Mouse (Mus musculus) erythroblast, adult 5-6 weeks (primary cell): ENCODE data around the gene Sit1. TPM values are rescaled to one million over a fixed set of nuclear protein-coding genes. Genes with fewer than 3 reads are reported as not detected.
A peak's percentile ranks its signal among the peaks of the same experiment; 100 is the strongest.

Source experiments
- ATAC-seq: replicated peaks from 2 replicates; pipeline ENCODE4 v1.8.0; 2016; ENCODE audit warnings: moderate number of reproducible peaks, mild to moderate bottlenecking, moderate TSS enrichment, inconsistent platforms; ENCODE audit not compliant: poor library complexity, low FRiP score, severe bottlenecking
- total RNA-seq, 2 experiments: library from RNA; stranded (forward) in 1 of 2; stranded (reverse) in 1 of 2; fragments of 150-400 nt in 1 of 2; fragments of 200-764, 138-1000 nt in 1 of 2; gene quantifications; 2 replicates each; pipeline versions ENCODE4 v1.2.3 to v1.2.4; 2015 to 2017; ENCODE audit warnings: low replicate concordance in 2 of 2

The Sit1 gene
- total RNA-seq, 2 experiments from 2014 or later: not detected

DNA sequence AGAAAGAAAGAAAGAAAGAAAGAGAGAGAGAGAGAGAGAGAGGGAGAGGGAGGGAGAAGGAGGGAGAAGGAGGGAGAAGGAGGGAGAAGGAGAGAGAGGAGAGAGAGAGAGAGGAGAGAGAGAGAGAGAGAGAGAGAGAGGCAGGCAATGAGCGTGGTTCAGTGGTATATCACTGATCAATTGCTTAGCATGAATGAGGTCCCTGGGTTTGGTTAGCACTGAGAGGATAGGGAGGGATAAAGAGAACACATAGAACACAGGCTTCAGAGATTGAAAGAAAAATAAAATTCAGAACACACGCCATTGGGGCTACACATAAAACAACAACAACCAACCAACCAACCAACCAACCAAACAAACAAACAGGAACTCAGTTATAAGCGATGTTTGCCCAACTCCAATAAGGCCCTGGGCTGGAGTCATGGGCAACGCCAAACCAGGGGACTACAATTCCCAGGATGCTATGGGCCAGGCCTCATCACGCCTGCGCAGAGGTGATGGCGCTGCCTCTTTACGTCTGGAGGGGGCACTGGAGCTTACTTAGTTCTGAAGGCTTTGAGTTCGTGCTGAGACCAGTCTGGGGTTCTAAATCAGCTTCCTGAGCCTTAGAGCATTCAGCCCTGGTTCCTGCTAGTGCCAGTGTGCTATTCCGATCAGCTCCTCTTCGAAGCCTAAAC lies 5.5 kb downstream of the Sit1 start:
- peak; percentile 98 for ATAC-seq

DNA sequence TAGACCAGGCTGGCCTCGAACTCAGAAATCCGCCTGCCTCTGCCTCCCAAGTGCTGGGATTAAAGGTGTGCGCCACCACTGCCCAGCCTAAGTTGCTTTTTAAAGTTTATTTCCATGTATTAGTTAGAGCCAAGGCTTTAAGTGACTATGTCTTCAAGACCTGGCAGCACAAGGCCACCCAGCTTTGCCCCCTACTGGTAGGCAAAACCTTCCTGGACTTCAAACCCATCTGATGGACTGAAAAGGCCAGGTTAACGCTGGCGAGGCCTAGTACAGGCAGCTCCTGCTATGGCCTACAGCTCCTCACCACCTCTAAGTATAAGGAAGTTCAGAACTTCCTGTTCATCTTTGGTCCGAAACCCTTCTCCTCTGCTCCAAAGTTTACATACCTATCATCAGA lies 6.9 kb downstream of the Sit1 start:
- no peak for ATAC-seq

DNA sequence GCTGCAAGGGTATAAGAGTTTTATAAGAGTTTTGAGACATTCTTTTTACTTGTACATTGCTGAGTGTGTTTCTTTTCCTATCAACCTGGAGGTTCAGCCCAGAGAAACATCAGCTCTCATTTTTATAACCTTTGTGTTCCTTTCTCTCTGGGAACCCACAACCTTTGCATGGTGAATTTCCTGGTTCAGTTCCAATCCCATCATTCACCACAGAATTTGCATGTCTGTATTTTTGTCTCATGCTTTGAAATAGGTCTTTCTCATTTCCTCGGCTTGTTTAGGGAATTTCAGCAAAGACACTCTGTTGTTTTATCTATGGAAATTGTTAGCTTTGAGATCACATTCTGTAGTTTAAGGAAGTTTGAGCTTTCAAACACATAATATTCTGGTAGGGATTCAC lies 9.9 kb downstream of the Sit1 start:
- no peak for ATAC-seq

DNA sequence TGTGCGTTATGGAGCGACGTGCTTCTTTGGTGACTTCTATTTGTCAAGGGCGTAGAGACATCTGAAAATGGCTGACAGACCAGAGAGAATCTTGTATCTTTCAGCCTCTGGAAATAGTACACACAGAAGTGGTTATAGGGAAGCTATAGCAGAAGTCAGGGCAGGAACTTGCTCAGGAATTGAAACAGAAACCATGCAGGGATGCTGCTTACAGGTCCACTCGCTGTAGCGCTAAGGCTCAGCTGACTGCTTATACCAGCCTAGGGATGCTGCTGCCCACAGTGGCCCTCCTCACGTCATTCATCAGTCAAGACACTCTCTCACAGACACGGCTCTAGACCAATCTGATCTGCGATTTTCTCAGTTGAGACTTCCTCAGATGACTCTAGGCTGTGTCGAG lies 13.2 kb downstream of the Sit1 start:
- ATAC-seq: no peak

DNA sequence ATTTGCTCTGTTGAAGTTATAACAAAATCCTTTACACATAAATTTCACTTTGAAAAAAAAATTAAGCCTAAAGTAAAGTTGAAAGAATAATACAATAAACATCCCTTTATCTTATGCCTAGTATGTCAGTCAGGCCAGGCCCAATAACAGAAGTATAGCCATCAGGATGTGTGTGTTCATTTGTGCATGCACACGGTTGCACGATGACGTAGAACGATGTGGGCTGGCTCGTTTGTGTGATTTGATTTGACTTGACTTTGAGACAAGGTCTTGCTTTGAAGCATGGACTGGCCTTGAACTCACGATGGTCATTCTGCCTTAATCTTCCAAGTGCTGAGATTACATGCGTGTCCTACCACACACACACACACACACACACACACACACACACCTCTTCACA lies 16.7 kb downstream of the Sit1 start:
- ATAC-seq: no peak

DNA sequence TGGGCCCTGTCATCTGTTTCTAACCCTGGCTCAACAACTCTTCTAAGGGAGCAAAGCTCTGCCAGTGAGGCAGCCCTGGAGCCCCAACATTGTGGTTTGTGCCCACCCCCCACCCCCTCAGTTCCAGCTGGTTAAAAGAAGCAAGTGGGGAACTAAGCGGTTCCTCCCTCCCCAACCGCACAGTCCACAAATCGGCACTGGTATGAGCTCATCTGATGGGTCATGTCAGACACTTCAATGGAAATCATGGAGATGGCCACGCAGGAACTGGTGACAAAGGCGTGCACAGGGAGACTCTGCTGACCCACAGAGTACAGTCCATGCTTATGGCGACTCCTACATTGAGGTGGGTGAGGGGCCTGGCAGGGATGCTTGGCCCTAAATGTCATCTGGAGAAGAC lies 17.6 kb downstream of the Sit1 start:
- no peak for ATAC-seq

DNA sequence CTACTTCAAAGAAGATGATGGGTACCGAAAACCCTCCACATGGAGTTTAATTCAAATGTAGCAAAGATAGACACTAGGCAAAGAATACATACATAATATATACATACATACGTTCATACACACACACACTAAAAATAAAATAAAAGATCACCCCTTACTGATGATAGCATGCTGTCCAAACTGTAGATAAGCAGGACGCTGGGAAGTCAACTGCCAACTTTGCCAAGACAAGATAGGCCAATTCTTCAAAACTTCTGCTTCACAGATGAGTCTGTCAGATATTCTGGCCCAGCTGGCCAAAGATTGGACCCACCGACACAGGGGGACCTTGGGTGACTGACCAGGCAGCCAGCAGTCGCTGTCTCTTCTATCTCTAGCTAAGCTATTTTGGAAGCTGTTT lies 20.4 kb downstream of the Sit1 start:
- ATAC-seq: no peak

DNA sequence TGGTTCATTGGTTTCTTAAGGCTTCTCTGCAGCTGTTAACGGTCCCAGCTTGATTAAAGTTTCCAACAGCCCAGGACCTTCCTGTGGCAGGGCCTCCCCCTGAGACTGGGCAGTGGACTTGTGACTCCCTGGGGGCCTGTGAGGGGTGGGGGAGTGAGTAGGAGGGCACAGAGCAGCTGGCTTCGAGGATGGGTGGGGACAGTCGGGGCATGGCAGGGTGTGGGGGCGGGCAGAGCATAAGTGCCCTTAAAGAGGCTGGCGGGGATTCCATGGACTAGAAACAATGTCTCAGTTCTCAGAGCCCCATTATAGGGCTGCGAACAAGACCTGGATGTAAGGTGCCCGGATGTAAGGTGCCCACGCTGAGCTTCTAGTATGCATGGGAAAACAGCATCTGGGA lies 26.4 kb downstream of the Sit1 start:
- ATAC-seq: no peak

DNA sequence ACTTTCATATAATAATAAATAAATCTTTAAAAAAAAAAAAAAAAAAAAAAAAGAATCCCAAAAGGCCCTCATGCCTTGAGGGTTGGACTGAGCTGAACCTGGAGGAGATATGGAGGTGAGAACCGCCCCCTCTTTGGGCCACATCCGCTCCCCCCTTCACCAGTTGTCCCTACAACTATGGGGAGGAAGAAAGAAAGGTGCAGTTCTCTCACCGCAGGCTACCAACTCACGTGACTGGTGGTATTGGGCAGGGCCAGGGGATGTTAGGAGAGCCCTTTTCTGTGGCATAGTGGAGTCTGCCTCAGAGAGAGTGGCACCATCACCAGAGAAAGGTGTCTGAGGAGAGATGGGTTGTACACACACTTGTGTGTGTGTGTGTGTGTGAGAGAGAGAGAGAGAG lies 27.1 kb downstream of the Sit1 start:
- no peak for ATAC-seq

DNA sequence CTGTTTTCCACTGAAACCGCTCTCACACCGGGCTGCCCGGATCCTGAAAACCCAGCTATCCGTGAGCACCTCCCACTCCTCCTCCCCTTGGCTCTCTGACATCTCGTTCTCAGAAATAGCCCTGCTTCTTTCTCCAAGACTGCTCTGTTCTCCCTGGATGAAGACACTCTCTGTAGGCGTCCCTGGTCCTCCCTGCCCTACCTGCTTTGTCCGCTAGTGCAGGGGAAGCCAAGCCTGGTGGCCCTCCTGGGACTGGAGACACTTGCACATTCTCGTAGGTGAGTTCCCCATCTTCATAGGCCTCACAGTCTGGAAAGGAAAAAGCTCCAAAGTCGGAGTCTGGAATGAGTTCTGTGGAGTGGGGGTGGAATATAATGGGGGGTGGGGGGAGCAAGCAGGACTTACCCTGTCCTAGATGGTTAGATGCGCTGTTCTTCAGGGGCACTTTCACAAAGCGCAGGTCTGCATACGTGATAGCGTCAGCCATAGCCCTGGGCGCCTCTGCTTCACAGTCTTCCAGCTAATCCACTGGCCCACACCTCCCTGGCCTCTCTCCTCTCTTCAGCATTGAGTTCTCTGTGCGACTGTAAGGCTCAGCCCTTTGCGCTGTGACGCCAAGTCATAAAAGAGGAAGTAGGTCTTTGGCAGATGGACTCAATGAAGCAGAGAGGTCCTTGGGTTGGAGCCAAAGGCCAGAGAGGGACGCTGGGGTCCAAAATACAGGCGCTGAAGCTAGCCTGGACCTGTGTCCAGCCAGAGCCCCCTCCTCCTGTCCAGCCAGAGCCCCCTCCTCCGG lies 29.3 kb downstream of the Sit1 start, which contains the start of gene Cd72:
Gene Cd72 (minus strand): TSS at position 588 of the 796 bp plus-strand sequence.
- no peak for ATAC-seq

DNA sequence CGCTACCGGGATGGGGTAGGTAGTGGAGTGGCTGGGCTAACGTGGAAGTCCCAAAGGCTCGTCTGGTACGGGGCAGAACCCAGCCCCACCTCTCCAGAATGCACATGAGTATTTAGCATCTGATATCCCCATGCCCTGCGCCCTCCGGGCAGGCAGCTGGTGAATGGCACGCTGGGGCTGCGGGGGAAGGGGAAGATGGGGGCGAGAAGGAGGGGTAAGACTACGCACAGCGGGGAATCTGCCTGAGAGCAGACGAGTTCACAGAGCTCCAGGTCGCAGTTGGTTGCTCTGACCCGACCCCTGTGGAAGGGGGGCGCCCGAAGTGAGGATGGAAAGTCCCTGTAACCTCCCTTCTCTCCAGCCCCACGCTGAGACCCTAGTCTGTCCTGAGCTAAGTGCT lies 30.1 kb downstream of the Sit1 start:
- ATAC-seq: no peak

DNA sequence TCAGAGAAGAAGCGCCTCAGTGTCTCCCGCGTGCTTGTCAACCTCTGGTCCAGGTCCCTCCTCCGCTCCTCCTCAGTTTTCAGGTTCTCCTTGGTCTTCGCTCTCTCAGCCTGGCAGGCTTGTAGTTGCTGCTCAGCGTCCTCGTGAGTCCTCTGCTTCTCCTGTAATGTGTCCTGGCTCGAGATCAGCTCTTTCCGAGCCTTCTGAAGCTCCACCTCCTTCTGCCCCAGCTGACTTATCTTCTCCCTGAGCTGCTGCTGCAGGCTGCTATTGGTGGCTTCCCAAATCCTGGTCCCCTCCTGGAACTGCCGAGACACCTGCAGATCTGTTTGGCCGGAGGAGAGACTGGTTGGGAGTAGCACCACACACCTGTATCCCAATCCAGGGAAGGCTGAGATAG lies 31.2 kb downstream of the Sit1 start:
- no peak for ATAC-seq

DNA sequence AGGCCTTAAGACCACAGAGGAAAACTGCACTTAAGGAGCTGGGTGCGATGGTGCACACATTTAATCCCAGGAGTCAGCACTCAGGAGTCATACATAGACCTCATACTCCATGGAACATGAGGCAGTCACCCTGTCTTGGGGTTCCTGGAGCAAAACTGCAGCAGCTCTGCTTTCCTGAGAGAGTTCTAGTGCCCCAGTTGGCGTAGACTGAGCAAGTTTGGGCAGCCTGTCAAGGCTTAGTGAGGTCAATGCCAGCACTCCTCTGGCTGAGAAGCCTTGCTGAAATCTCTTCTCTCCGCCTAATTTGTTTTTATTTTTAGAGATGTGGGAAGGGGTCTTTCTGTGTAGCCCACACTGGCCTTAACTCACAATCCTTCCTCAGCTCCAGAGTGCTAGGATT lies 35.0 kb downstream of the Sit1 start:
- ATAC-seq: no peak

DNA sequence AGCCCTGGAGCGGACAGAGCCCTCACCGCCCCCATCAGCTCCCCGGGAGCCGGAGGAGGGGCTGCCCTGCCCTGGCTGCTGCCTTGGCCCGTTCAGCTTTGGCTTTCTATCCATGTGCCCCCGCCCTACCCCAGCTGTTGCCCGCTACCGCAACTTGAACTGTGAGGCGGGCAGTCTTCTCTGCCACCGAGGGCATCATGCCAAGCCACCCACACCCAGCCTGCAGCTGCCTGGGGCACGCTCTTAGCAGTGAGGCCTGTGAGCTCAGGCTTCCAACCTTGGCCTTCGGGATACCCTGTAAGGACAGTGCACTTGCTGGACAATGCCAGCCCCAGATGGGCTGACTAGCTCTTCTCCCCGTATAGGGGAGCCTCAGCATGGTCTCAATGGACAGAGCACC lies 36.3 kb downstream of the Sit1 start:
- no peak for ATAC-seq

DNA sequence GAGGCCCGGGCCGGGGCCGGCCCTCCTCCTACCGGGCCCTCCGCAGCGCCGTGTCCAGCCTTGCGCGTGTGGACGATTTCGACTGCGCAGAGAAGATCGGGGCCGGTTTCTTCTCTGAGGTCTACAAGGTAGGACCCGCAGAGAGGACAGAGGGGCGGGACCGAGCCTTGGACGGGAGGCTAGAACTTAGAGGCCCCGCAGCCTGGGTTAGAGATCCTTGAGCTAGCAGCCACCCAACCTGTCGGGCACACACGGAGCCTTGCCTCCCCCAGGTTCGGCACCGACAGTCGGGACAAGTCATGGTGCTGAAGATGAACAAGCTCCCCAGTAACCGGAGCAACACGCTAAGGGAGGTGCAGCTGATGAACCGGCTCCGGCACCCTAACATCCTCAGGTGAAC lies 40.0 kb downstream of the Sit1 start:
- ATAC-seq: no peak

DNA sequence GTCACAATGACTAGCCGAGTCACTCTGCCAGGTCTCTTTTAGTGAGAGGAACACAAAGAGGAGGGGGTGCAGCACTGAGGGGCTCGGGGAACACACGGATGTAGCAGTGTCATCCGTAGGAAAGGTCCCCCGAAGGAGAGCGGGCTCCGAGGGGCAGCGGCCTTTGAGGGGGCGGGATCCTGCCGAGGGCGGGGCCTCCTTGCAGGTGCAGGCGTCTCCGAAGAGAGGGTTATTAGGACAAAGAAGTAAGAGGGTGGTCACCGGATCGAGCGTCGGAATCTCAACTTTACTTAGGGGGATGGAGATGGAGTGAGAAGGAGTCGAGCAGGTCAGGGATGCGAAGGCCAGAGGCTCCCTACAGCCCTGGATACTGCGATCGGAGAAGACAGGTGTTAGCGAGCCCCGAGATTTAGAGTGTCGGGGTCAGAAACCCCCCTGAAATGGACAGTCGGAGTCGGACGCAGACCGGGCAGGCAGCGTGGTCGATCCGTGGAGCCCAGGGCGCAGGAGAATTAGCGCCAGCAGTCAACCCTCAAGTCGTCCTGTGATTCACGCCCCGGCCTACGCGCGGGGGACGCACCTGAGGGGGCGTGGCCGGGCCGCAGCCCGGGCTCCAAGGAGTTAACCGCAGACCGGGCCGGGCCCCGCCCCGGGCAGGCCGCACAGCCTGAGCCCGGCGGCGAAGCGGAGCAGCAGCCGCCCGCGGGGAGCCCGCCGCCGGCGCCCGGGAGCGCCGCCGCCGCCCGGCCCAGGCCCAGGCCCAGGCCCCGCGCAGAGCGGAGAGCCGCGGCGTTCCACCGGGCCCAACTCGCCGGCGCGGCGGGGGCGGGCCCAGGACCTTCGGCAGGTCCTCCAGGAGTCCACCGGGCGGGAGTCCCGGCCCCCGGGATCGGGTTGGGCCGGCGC lies 40.8 kb downstream of the Sit1 start:
- peak; percentile 38 for ATAC-seq

DNA sequence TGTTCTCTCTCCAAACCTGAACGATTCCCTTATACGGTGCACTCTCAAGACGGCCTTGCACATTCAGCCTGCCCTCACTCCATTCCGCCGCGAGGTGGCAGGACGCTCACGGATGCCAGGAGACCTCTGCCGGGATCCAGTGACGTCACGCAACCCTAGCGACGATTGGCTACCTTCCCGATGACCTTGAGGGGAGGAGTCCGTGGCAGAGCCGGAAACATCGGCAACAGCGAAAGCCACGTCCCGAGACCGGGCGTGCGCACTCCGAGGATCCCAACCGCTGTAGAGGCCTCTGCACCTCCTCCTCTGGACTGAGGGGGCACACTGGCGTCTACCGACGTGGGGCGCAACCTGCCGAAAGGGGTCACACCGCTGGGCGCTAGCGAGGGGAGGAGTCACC lies 41.5 kb downstream of the Sit1 start:
- peak; percentile 97 for ATAC-seq

DNA sequence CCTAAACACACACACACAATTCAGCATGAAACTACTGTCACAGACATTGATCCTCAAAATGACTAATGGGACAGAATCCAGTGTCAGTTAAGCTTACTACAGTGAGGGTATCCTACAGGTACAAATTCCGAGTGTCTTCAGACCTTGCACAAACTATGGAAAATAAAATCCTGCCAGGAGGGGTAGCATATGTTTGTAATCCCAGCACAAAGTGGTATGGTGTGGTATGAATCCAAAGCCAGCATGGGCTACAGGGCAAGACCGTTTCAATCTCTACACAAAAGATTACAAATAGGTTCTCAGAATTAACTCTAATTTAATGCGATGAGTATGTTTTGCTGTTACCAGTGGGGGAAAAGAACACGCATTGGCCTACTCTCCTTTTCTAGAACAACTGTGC lies 41.9 kb downstream of the Sit1 start, which contains the start of gene Tesk1:
Gene Tesk1 (plus strand): TSS at position 301 of the 400 bp plus-strand sequence.
- no peak for ATAC-seq

DNA sequence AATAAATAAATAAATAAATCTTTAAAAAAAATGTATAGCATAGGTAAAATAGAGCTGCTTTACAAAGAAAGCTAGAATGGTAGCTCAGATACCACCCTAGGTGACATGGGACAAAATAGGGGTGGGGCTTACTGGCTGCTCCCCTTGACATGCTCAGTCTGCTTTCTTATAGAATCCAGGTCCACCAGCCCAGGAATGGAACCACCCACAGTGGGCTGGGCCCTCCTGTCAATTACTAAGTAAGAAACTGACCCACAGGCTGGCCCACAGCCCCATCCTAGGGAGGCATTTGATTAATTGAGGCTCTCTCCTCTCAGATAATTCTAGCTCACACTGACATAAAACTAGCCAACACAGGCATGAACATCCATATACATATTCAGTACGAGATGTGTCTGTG lies 50.7 kb downstream of the Sit1 start:
- no peak for ATAC-seq
